Mouse (Mus musculus) hindbrain, embryonic 13.5 days (tissue): ENCODE data around the gene Fcgrt. TPM values are rescaled to one million over a fixed set of nuclear protein-coding genes. Genes with fewer than 3 reads are reported as not detected.
"Not testable (repeated sequence)": the region's sequence is repeated elsewhere in the genome, so short reads cannot be mapped to it uniquely, and the experiment has no call there.

ENCODE experiments used
- ATAC-seq: fragments of 200-750 bp; cut with Nextera tagmentation; 2 replicates; pipeline ENCODE4 v1.8.0; 2017; ENCODE audit warnings: moderate TSS enrichment; ENCODE audit not compliant: low FRiP score
- H3K27ac ChIP-seq: fragments of 300-500 bp; sonication (generic); 2 replicates; pipeline ENCODE4 v1.5.1; 2015; ENCODE audit warnings: inconsistent platforms, mild to moderate bottlenecking, moderate library complexity
- H3K27me3 ChIP-seq: fragments of 300-500 bp; sonication (generic); 2 replicates; pipeline ENCODE4 v1.6.1; 2015; ENCODE audit warnings: mild to moderate bottlenecking, inconsistent platforms
- H3K36me3 ChIP-seq: fragments of 300-500 bp; sonication (generic); 2 replicates; pipeline ENCODE4 v1.6.1; 2015; ENCODE audit warnings: mild to moderate bottlenecking, inconsistent platforms
- H3K4me1 ChIP-seq: fragments of 300-500 bp; sonication (generic); replicated peaks from 2 replicates; pipeline ENCODE4 v1.6.1; 2015; ENCODE audit warnings: inconsistent platforms
- H3K4me2 ChIP-seq: fragments of 300-500 bp; sonication (generic); 2 replicates; pipeline ENCODE4 v1.6.1; 2015; ENCODE audit warnings: inconsistent platforms, mild to moderate bottlenecking, moderate library complexity
- H3K4me3 ChIP-seq: fragments of 300-500 bp; sonication (generic); 2 replicates; pipeline ENCODE4 v1.5.1; 2015; ENCODE audit warnings: mild to moderate bottlenecking, inconsistent platforms
- H3K9ac ChIP-seq: fragments of 300-500 bp; sonication (generic); 2 replicates; pipeline ENCODE4 v1.6.1; 2015; ENCODE audit warnings: mild to moderate bottlenecking, inconsistent platforms
- H3K9me3 ChIP-seq: fragments of 300-500 bp; sonication (generic); 2 replicates; pipeline ENCODE4 v1.6.1; 2016; ENCODE audit warnings: inconsistent platforms
- WGBS: fragments of 180-500 bp; shearing (Covaris S2); methylation state at CpG from one replicate; pipeline ENCODE4 v1.1.7; 2015; 5-methylcytosine and 5-hydroxymethylcytosine counted together
- polyA plus RNA-seq: library from polyadenylated mRNA; unstranded; fragments of >200 nt; fragmentation: Nextera tagmentation; extraction: Ambion mirVana; gene quantifications from 2 replicates; pipeline ENCODE4 v1.2.1, GENCODE M21; 2015

Gene Fcgrt
- polyA plus RNA-seq, 1 experiment from 2014 or later = 28.3 TPM

DNA sequence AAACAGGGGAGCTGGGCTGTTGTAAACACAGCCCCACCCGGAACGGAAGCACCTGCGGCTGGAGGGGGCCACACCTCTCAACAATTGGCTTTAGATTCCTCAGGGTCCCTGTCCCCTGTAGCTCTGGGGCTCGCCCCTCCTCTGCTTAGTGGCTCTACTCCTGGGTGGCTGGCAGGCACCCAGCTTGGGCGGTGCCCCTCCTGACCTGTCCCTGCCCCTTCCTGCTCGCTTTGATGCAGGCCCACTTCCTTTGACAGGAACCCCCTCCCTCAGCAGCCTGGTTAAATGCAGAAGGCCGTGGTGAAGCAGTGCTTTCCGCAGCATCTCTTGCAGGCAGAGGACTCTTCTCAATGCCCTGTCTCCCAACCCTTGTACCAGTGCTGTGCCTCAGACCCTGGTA lies 17.8 kb upstream of the Fcgrt start:
- no peak overlapping the region; the same call in 1 of the 2 replicates for H3K4me3 ChIP-seq
- H3K9me3 ChIP-seq = no peaks in the 10 kb centered on the region
- no peak for ATAC-seq
- peaks cover 68% of the 10 kb centered on the region for H3K36me3 ChIP-seq
- peak overlapping the region; percentile 43 for H3K9ac ChIP-seq
- WGBS = 83% methylated on average over 8 of the region's 8 CpGs
- H3K27me3 ChIP-seq = no peaks in the 10 kb centered on the region
- peaks cover 41% of the 10 kb centered on the region for H3K4me1 ChIP-seq
- H3K4me2 ChIP-seq = 0 out of 2 replicates have a peak overlapping the region, but pooled peaks have one; percentile 4
- peak overlapping the region; percentile 30; the same call in 1 of the 2 replicates for H3K27ac ChIP-seq

- Histone ChIP-seq H3K27me3 (no peaks in the 10 kb centered on the region), H3K4me2 (no peak overlapping the region), H3K4me1 (peaks cover 30% of the 10 kb centered on the region), H3K36me3 (peaks cover 54% of the 10 kb centered on the region), H3K9me3 (no peaks in the 10 kb centered on the region), H3K4me3 (no peak overlapping the region), H3K9ac (no peak overlapping the region), H3K27ac (no peak overlapping the region)
- ATAC-seq = no peak
- 88% methylated on average over 5 of the region's 5 CpGs for WGBS
Observed at GRCm38 (mm10) chr7:45119780-45120709, 16.4 kb upstream of the Fcgrt start.

- ATAC-seq = no peak
- peaks cover 53% of the 10 kb centered on the region for H3K36me3 ChIP-seq
- no peak overlapping the region for H3K27ac ChIP-seq
- WGBS = 94% methylated on average over 6 of the region's 6 CpGs
- no peaks in the 10 kb centered on the region for H3K27me3 ChIP-seq
- H3K4me2 ChIP-seq = no peak overlapping the region
- no peak overlapping the region for H3K4me3 ChIP-seq
- peaks cover 22% of the 10 kb centered on the region for H3K4me1 ChIP-seq
- H3K9ac ChIP-seq = no peak overlapping the region
- no peaks in the 10 kb centered on the region for H3K9me3 ChIP-seq
Observed at GRCm38 (mm10) chr7:45118336-45118735, 14.7 kb upstream of the Fcgrt start.

GRCm38 (mm10) chr7:45117566-45117965 lies 13.9 kb upstream of the Fcgrt start:
- Histone ChIP-seq H3K9ac (no peak overlapping the region), H3K27ac (no peak overlapping the region), H3K4me2 (no peak overlapping the region), H3K27me3 (no peaks in the 10 kb centered on the region), H3K9me3 (no peaks in the 10 kb centered on the region), H3K4me1 (peaks cover 14% of the 10 kb centered on the region), H3K4me3 (no peak overlapping the region), H3K36me3 (peaks cover 48% of the 10 kb centered on the region)
- WGBS = 82% methylated on average over 8 of the region's 8 CpGs
- no peak for ATAC-seq

DNA sequence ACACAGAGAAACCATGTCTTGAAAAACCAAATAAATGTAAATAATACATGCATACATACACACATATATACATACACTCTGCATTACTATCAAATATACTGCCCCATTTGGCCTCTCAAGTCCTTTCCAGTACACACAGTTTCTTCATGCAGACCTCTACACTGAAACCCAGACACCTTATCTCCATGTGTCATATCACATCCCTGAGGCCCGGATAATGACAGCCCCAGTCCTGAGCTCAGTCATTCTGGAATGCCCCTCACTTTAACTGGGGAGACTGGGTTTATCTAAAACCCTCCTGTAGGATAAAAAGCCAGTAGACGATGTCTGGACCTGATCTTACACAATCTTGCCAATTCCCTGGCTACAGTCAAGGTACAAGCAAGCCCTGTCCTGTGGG lies 9.8 kb upstream of the Fcgrt start:
- WGBS = 89% methylated on average over 2 of the region's 2 CpGs
- no peak overlapping the region for H3K9ac ChIP-seq
- H3K4me3 ChIP-seq = no peak overlapping the region
- no peak overlapping the region for H3K4me2 ChIP-seq
- no peak overlapping the region for H3K27ac ChIP-seq
- H3K4me1 ChIP-seq = no peaks in the 10 kb centered on the region
- H3K9me3 ChIP-seq = no peaks in the 10 kb centered on the region
- no peak for ATAC-seq
- no peaks in the 10 kb centered on the region for H3K27me3 ChIP-seq
- peaks cover 9% of the 10 kb centered on the region for H3K36me3 ChIP-seq

GRCm38 (mm10) chr7:45112529-45112928 lies 8.9 kb upstream of the Fcgrt start:
- Histone ChIP-seq H3K27me3 (no peaks in the 10 kb centered on the region), H3K4me1 (no peaks in the 10 kb centered on the region), H3K9ac (no peak overlapping the region), H3K9me3 (no peaks in the 10 kb centered on the region), H3K36me3 (peaks cover under 1% of the 10 kb centered on the region; the same call in 1 of the 2 replicates), H3K4me3 (no peak overlapping the region), H3K27ac (no peak overlapping the region), H3K4me2 (no peak overlapping the region)
- ATAC-seq = no peak
- WGBS = 74% methylated on average over 3 of the region's 3 CpGs

DNA sequence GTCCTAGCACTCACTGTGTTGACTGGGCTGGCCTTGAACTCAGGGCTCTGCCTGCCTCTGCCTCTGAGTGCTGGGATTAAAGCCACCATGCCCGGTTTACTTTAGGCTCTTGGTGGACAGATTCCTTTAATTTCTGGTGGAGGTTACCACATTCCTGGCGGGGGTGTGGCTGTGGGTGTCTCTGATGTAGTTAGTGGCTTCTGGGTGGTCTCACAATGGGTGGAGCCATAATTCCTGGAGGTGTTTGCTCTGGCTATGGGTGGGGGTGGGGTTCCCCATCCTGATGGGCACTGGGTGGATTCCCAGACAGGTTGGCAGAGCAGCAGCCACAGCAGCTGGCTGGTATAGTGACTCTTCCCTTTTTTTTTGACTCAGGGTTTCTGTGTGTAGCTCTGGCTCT lies 8.3 kb upstream of the Fcgrt start:
- H3K4me1 ChIP-seq = no peaks in the 10 kb centered on the region
- no peaks in the 10 kb centered on the region for H3K9me3 ChIP-seq
- no peak overlapping the region for H3K9ac ChIP-seq
- no peak overlapping the region for H3K4me2 ChIP-seq
- H3K27me3 ChIP-seq = no peaks in the 10 kb centered on the region
- no peaks in the 10 kb centered on the region for H3K36me3 ChIP-seq
- no peak overlapping the region for H3K27ac ChIP-seq
- no peak for ATAC-seq
- no peak overlapping the region for H3K4me3 ChIP-seq
- 74% methylated on average over 2 of the region's 2 CpGs for WGBS

DNA sequence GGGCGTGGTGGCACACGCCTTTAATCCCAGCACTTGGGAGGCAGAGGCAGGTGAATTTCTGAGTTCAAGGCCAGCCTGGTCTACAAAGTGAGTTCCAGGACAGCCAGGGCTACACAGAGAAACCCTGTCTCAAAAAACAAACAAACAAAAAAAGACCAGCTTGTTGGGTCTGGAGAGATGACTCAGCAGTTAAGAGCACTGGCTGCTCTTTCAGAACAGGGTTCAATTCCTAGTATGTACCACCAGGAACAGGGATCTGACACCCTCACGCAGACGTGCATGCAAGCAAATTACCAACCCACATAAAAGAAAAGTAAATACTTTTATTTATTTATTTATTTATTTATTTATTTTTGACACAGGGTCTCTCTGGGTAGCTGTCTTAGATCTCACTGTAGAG lies 6.4 kb upstream of the Fcgrt start:
- H3K27ac ChIP-seq, H3K4me1 ChIP-seq, H3K9ac ChIP-seq, H3K27me3 ChIP-seq, H3K4me3 ChIP-seq, H3K4me2 ChIP-seq, ATAC-seq, H3K36me3 ChIP-seq, H3K9me3 ChIP-seq: not testable (repeated sequence)
- WGBS = 91% methylated on average over 4 of the region's 4 CpGs

- Histone ChIP-seq H3K4me3 (no peak overlapping the region), H3K4me2 (no peak overlapping the region), H3K4me1 (peaks cover 4% of the 10 kb centered on the region; the same call in 1 of the 2 replicates), H3K27me3 (no peaks in the 10 kb centered on the region), H3K9ac (no peak overlapping the region), H3K36me3 (no peaks in the 10 kb centered on the region), H3K9me3 (no peaks in the 10 kb centered on the region), H3K27ac (no peak overlapping the region)
- 52% methylated on average over 5 of the region's 5 CpGs for WGBS
- no peak for ATAC-seq
Observed at GRCm38 (mm10) chr7:45107052-45107645, 3.5 kb upstream of the Fcgrt start.

GRCm38 (mm10) chr7:45106441-45106840 lies 2.8 kb upstream of the Fcgrt start:
- ATAC-seq = no peak
- Histone ChIP-seq H3K9me3 (no peaks in the 10 kb centered on the region), H3K27me3 (no peaks in the 10 kb centered on the region), H3K9ac (no peak overlapping the region), H3K4me3 (no peak overlapping the region), H3K4me2 (no peak overlapping the region), H3K36me3 (no peaks in the 10 kb centered on the region), H3K4me1 (peaks cover 4% of the 10 kb centered on the region; the same call in 1 of the 2 replicates), H3K27ac (no peak overlapping the region)
- 19% methylated on average over 6 of the region's 6 CpGs for WGBS

GRCm38 (mm10) chr7:45105491-45105890 lies 1.8 kb upstream of the Fcgrt start:
- H3K4me3 ChIP-seq = no peak overlapping the region
- 81% methylated on average over 8 of the region's 8 CpGs for WGBS
- H3K9ac ChIP-seq = no peak overlapping the region
- no peaks in the 10 kb centered on the region for H3K36me3 ChIP-seq
- H3K27ac ChIP-seq = no peak overlapping the region
- H3K27me3 ChIP-seq = no peaks in the 10 kb centered on the region
- peaks cover 4% of the 10 kb centered on the region; the same call in 1 of the 2 replicates for H3K4me1 ChIP-seq
- no peak for ATAC-seq
- H3K9me3 ChIP-seq = no peaks in the 10 kb centered on the region
- H3K4me2 ChIP-seq = no peak overlapping the region

DNA sequence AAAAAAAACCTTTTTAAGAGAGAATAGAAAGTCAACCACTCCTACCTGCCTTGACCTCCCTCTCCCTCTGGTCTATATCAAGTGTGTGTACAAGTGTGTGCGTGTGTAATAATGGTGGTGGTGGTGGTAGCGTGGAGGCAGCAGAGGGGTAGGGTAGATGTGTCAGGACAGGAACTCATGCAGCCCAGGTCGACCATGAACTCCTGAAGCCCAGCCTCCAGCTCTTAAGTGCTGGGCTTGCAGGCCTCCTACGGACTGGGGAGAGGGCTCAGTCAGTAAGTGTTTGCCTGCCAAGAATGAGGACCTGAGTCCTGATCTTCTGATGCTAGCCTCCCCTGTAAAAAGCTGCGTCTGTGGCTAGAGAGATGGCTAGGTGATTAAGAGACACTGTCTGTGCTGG lies 1.3 kb upstream of the Fcgrt start:
- no peak for ATAC-seq
- H3K27me3 ChIP-seq = no peaks in the 10 kb centered on the region
- no peaks in the 10 kb centered on the region for H3K36me3 ChIP-seq
- H3K4me1 ChIP-seq = peaks cover 4% of the 10 kb centered on the region; the same call in 1 of the 2 replicates
- 83% methylated on average over 5 of the region's 5 CpGs for WGBS
- no peak overlapping the region for H3K27ac ChIP-seq
- H3K9ac ChIP-seq = no peak overlapping the region
- H3K9me3 ChIP-seq = no peaks in the 10 kb centered on the region
- no peak overlapping the region for H3K4me3 ChIP-seq
- no peak overlapping the region for H3K4me2 ChIP-seq
